Mouse (Mus musculus) Patski (cell line): Measurements from ENCODE around the gene Elavl2. TPM values are rescaled to one million over a fixed set of nuclear protein-coding genes. Genes with fewer than 3 reads are reported as not detected.

Experiments used
- ATAC-seq: fragments of 100-300 bp; one replicate; pipeline ENCODE4 v1.8.0; 2021
- CTCF ChIA-PET: fragments of 350-600 bp; sonication (Branson Sonifier 250); formaldehyde crosslinking; loops from one replicate; lab custom pipeline; 2022; ENCODE audit warnings: inconsistent platforms; lab: Charles Lee
- POLR2A ChIA-PET: fragments of 350-600 bp; sonication (Branson Sonifier 250); formaldehyde crosslinking; loops from one replicate; lab custom pipeline; 2022; ENCODE audit warnings: antibody characterized with exemption, inconsistent platforms; lab: Charles Lee
- DNase-seq: peaks from one replicate; pipeline ENCODE4 v3.0.0-alpha.2; 2011; ENCODE audit warnings: low read depth, low spot score
- H3K27me3 ChIP-seq: fragments of 371-371 bp; one replicate; pipeline ENCODE4 v1.5.1; 2021
- CTCF ChIP-seq: fragments of 100-300 bp; IDR thresholded peaks from one replicate; pipeline ENCODE4 v1.5.1; 2021
- in situ Hi-C: fragments of 300-500 bp; cut with MboI; formaldehyde crosslinking; loops from 3 replicates; pipeline ENCODE4 v1.11.1; 2018; ENCODE audit warnings: low pct_unique_long_range_greater_than_20kb, mixed read lengths
- polyA plus RNA-seq: library from polyadenylated mRNA; unstranded; gene quantifications from one replicate; pipeline ENCODE4 v1.2.3, GENCODE M21; 2021

Gene Elavl2
- polyA plus RNA-seq = not detected

DNA sequence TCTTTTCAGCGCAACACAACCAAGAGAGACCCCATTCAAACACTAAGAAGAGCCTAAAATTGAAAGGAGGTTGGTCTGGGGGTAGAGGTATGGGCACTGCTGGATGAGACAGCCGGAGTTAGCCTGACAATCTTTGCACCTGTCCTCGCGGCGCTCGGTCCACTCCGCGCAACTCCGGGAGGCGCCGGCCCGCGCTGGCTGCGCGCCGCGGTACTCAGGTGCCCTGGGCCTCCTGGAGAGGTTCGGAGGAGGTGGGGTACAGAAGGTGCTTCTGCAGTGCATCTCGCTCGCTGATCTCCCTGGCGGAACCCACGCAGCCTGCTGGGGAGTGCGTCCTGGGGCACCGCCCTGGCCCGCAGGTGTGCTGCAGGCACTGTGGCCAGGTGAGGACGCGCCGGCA, at the start of gene Elavl2:
TSS of gene Elavl2 (minus strand) at position 363 of the 400 bp plus-strand sequence.
- ATAC-seq = no peak

DNA sequence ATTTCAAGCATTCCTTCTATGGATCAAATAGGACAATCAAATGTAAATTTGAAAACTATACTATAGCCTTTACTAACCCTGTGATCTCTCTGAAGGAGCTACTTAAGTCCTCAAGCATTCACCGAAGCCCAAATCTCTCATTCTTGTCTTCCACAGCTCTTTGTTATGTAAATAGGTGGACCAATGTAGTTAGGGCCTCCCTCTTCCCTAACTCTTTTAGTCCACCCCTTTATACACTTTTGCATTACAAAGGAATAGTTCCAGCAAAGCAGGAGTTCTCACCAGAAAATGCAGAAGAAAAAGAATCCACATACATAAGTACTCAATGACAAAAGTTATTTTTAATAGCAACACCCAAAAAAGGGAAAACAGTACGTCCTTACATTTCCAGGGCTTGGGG, 47.3 kb upstream of the Elavl2 start:
- in situ Hi-C loops = no loop called here
- ATAC-seq = no peak

More for the DNA sequence above, at the start of gene Elavl2:
- H3K27me3 ChIP-seq = peaks cover 5% of the 10 kb centered on the region
- DNase-seq = no peak
- in situ Hi-C loops = no loop called here
- TF ChIP-seq CTCF = no peak
- ChIA-PET POLR2A (no interaction called here), CTCF (no interaction called here)

GRCm38 (mm10) chr4:91415582-91415981, 15.0 kb upstream of the Elavl2 start:
- in situ Hi-C loops = no loop called here
- no peak for ATAC-seq
- POLR2A ChIA-PET = no interaction called here
- TF ChIP-seq CTCF = no peak
- DNase-seq = no peak
- no peaks in the 10 kb centered on the region for H3K27me3 ChIP-seq
- CTCF ChIA-PET = no interaction called here

More for the DNA sequence above, 47.3 kb upstream of the Elavl2 start:
- DNase-seq = no peak
- POLR2A ChIA-PET = no interaction called here
- CTCF ChIA-PET = no interaction called here
- H3K27me3 ChIP-seq = no peaks in the 10 kb centered on the region
- no peak for TF ChIP-seq CTCF

- H3K27me3 ChIP-seq = peaks cover 5% of the 10 kb centered on the region
- no peak for DNase-seq
- ATAC-seq = no peak
- no peak for TF ChIP-seq CTCF
- POLR2A ChIA-PET = no interaction called here
- CTCF ChIA-PET = no interaction called here
- in situ Hi-C loops = no loop called here
Observed at GRCm38 (mm10) chr4:91405047-91405446, 4.5 kb upstream of the Elavl2 start.

DNA sequence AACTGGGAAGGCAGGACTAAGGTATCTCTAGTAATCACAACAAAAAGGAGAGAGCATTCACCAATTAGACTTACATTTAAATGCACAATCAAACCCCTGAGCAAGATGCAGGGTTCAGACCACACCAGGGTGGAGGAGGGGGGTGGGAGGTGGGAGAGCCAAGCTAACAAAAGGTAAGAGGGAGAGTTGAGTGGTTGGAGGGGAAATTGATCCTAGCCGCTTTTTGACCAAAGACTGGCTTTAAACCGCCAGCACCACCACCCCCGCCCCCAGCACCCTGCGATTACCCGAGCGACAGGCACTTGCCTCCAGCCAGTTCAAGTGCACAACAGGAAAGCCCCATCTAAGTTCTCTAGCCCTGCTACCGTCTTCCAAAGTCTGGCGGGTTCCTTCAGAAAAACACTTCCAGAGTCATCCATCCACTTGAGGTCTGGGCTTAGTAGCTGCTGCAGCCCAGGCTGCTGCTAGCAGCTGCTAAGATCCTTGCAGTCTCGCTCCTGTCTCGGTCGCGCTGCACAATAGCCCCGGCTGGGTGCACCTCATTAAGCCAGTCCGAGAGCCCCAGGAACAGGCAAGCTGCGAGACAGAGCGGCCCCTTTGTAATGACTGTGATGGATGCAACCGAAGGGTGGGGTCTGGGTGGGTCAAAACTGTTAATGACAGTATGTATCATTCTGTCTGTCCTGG, 932 bp downstream of the Elavl2 start:
- ChIA-PET CTCF (no interaction called here), POLR2A (no interaction called here)
- ATAC-seq = no peak
- no peak for TF ChIP-seq CTCF
- in situ Hi-C loops = no loop called here
- peaks cover 5% of the 10 kb centered on the region for H3K27me3 ChIP-seq
- DNase-seq = no peak

GRCm38 (mm10) chr4:91391987-91392598, 8.5 kb downstream of the Elavl2 start:
- H3K27me3 ChIP-seq = no peaks in the 10 kb centered on the region
- ChIA-PET CTCF (no interaction called here), POLR2A (no interaction called here)
- no peak for TF ChIP-seq CTCF
- ATAC-seq (no peak), DNase-seq (no peak)
- in situ Hi-C loops = no loop called here

DNA sequence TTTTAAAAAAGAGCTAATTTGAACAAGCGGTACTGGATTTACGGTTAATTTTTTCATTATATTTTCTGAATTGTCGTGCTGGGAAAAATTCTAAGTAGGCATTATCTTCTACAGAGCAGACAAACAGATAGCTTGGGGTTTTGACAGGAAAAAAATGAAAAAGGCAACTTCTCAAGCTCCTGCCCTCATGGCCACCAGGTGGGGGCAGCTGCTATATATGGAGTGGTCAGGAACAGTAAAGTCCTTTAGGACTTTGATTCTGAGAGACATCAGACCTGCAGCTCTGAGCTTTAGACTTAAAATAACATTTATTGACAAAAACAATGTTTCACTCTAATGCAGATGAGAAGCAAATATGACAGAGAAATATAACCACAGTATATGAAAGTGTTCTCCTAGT, 12.9 kb downstream of the Elavl2 start:
- ChIA-PET POLR2A (no interaction called here), CTCF (interaction anchor here (0.7 kb wide), 1 partner anchor 13 kb away, joined by 3 read pairs; no protein-coding TSS in a partner anchor)
- in situ Hi-C loops = no loop called here
- H3K27me3 ChIP-seq = no peaks in the 10 kb centered on the region
- no peak for DNase-seq
- TF ChIP-seq CTCF = no peak
- ATAC-seq = no peak

- in situ Hi-C loops = no loop called here
- DNase-seq (no peak), ATAC-seq (no peak)
- TF ChIP-seq CTCF = no peak
- ChIA-PET CTCF (interaction anchor here (0.9 kb wide), 1 partner anchor 9 kb away, joined by 3 read pairs; no protein-coding TSS in a partner anchor), POLR2A (no interaction called here)
- peaks cover 11% of the 10 kb centered on the region for H3K27me3 ChIP-seq
Observed at GRCm38 (mm10) chr4:91381201-91381627, 19.4 kb downstream of the Elavl2 start.

GRCm38 (mm10) chr4:91380341-91381117, 20.1 kb downstream of the Elavl2 start:
- DNase-seq (no peak), ATAC-seq (no peak)
- no peak for TF ChIP-seq CTCF
- in situ Hi-C loops = no loop called here
- POLR2A ChIA-PET = no interaction called here
- CTCF ChIA-PET = no interaction called here
- H3K27me3 ChIP-seq = peaks cover 16% of the 10 kb centered on the region

- in situ Hi-C loops = no loop called here
- DNase-seq (no peak), ATAC-seq (no peak)
- no peak for TF ChIP-seq CTCF
- peaks cover 16% of the 10 kb centered on the region for H3K27me3 ChIP-seq
- POLR2A ChIA-PET = no interaction called here
- CTCF ChIA-PET = no interaction called here
Observed at GRCm38 (mm10) chr4:91379559-91379958, 21.0 kb downstream of the Elavl2 start.
